Mouse (Mus musculus): ENCODE data around the gene 4930469K13Rik. TPM values are rescaled to one million over a fixed set of nuclear protein-coding genes. Genes with fewer than 3 reads are reported as not detected.
A peak's percentile ranks its signal among the peaks of the same experiment; 100 is the strongest.

The 4930469K13Rik gene
- polyA plus RNA-seq, 1 experiment from 2014 or later, result not detected

- no peak for ATAC-seq (replicated peaks; ENCODE audit: low FRiP score)
- H3K4me1 ChIP-seq (replicated peaks; ENCODE audit: control insufficient read depth, insufficient read depth, low read length), result peaks cover 2% of the 10 kb centered on the region; the same call in 1 of the 2 replicates
Observed at GRCm38 (mm10) chr11:34118319-34118718, 20.0 kb upstream of the 4930469K13Rik start.

GRCm38 (mm10) chr11:34117581-34117980 lies 19.2 kb upstream of the 4930469K13Rik start:
- DNase-seq (ENCODE audit: low spot score) (no peak), ATAC-seq (replicated peaks; ENCODE audit: low FRiP score) (no peak)
- H3K27ac ChIP-seq (ENCODE audit: low read depth, low read length), result no peak overlapping the region
- WGBS, result 87% methylated on average over 3 of the region's 3 CpGs
- H3K36me3 ChIP-seq (ENCODE audit: control insufficient read depth, insufficient read depth, low read length), result no peaks in the 10 kb centered on the region
- peaks cover 2% of the 10 kb centered on the region; the same call in 1 of the 2 replicates for H3K4me1 ChIP-seq (replicated peaks; ENCODE audit: control insufficient read depth, insufficient read depth, low read length)
- H3K27me3 ChIP-seq (ENCODE audit: control insufficient read depth, insufficient read depth, low read length), result no peaks in the 10 kb centered on the region
- no peaks in the 10 kb centered on the region for H3K9me3 ChIP-seq (ENCODE audit: control insufficient read depth, low read length)
- no peak overlapping the region for H3K4me3 ChIP-seq (ENCODE audit: low read depth, low read length)
- H3K4me2 ChIP-seq (ENCODE audit: low read depth, low read length, severe bottlenecking), result no peak overlapping the region
- H3K9ac ChIP-seq (ENCODE audit: low read length), result no peak overlapping the region

More at GRCm38 (mm10) chr11:34118319-34118718, 20.0 kb upstream of the 4930469K13Rik start:
- Histone ChIP-seq H3K27ac (ENCODE audit: low read depth, low read length) (no peak overlapping the region), H3K27me3 (ENCODE audit: control insufficient read depth, insufficient read depth, low read length) (no peaks in the 10 kb centered on the region), H3K9ac (ENCODE audit: low read length) (no peak overlapping the region), H3K9me3 (ENCODE audit: control insufficient read depth, low read length) (no peaks in the 10 kb centered on the region), H3K4me2 (ENCODE audit: low read depth, low read length, severe bottlenecking) (no peak overlapping the region), H3K36me3 (ENCODE audit: control insufficient read depth, insufficient read depth, low read length) (no peaks in the 10 kb centered on the region), H3K4me3 (ENCODE audit: low read depth, low read length) (no peak overlapping the region)
- 83% methylated on average over 3 of the region's 3 CpGs for WGBS
- no peak for DNase-seq (ENCODE audit: low spot score)

- Histone ChIP-seq H3K36me3 (ENCODE audit: control insufficient read depth, insufficient read depth, low read length) (no peaks in the 10 kb centered on the region), H3K4me1 (replicated peaks; ENCODE audit: control insufficient read depth, insufficient read depth, low read length) (peaks cover 2% of the 10 kb centered on the region; the same call in 1 of the 2 replicates), H3K4me2 (ENCODE audit: low read depth, low read length, severe bottlenecking) (no peak overlapping the region), H3K9ac (ENCODE audit: low read length) (no peak overlapping the region), H3K4me3 (ENCODE audit: low read depth, low read length) (no peak overlapping the region), H3K27me3 (ENCODE audit: control insufficient read depth, insufficient read depth, low read length) (no peaks in the 10 kb centered on the region), H3K27ac (ENCODE audit: low read depth, low read length) (no peak overlapping the region), H3K9me3 (ENCODE audit: control insufficient read depth, low read length) (no peaks in the 10 kb centered on the region)
- ATAC-seq (replicated peaks; ENCODE audit: low FRiP score) (no peak), DNase-seq (ENCODE audit: low spot score) (no peak)
- WGBS, result 83% methylated on average over 2 of the region's 2 CpGs
Observed at GRCm38 (mm10) chr11:34116572-34117135, 18.3 kb upstream of the 4930469K13Rik start.

GRCm38 (mm10) chr11:34113760-34114159 lies 15.4 kb upstream of the 4930469K13Rik start:
- no peak overlapping the region for H3K27ac ChIP-seq (ENCODE audit: low read depth, low read length)

GRCm38 (mm10) chr11:34112781-34113380 lies 14.5 kb upstream of the 4930469K13Rik start:
- Histone ChIP-seq H3K4me2 (ENCODE audit: low read depth, low read length, severe bottlenecking) (no peak overlapping the region), H3K4me1 (replicated peaks; ENCODE audit: control insufficient read depth, insufficient read depth, low read length) (peaks cover 2% of the 10 kb centered on the region; the same call in 1 of the 2 replicates), H3K36me3 (ENCODE audit: control insufficient read depth, insufficient read depth, low read length) (no peaks in the 10 kb centered on the region), H3K27ac (ENCODE audit: low read depth, low read length) (no peak overlapping the region), H3K27me3 (ENCODE audit: control insufficient read depth, insufficient read depth, low read length) (no peaks in the 10 kb centered on the region), H3K9ac (ENCODE audit: low read length) (no peak overlapping the region), H3K4me3 (ENCODE audit: low read depth, low read length) (no peak overlapping the region), H3K9me3 (ENCODE audit: control insufficient read depth, low read length) (no peaks in the 10 kb centered on the region)
- DNase-seq (ENCODE audit: low spot score) (peak; percentile 62), ATAC-seq (replicated peaks; ENCODE audit: low FRiP score) (peak; percentile 94)
- 22% methylated on average over 4 of the region's 4 CpGs for WGBS

More at GRCm38 (mm10) chr11:34113760-34114159, 15.4 kb upstream of the 4930469K13Rik start:
- DNase-seq (ENCODE audit: low spot score), result no peak
- H3K4me2 ChIP-seq (ENCODE audit: low read depth, low read length, severe bottlenecking), result no peak overlapping the region
- peaks cover 2% of the 10 kb centered on the region; the same call in 1 of the 2 replicates for H3K4me1 ChIP-seq (replicated peaks; ENCODE audit: control insufficient read depth, insufficient read depth, low read length)
- no peak overlapping the region for H3K9ac ChIP-seq (ENCODE audit: low read length)
- H3K27me3 ChIP-seq (ENCODE audit: control insufficient read depth, insufficient read depth, low read length), result no peaks in the 10 kb centered on the region
- H3K36me3 ChIP-seq (ENCODE audit: control insufficient read depth, insufficient read depth, low read length), result no peaks in the 10 kb centered on the region
- H3K4me3 ChIP-seq (ENCODE audit: low read depth, low read length), result no peak overlapping the region
- WGBS, result 60% methylated on average over 2 of the region's 2 CpGs
- ATAC-seq (replicated peaks; ENCODE audit: low FRiP score), result 0 out of 2 replicates have a peak, but pooled peaks have one; percentile 16
- no peaks in the 10 kb centered on the region for H3K9me3 ChIP-seq (ENCODE audit: control insufficient read depth, low read length)

GRCm38 (mm10) chr11:34111940-34112339 lies 13.6 kb upstream of the 4930469K13Rik start:
- WGBS, result 66% methylated on average over 7 of the region's 7 CpGs
- Histone ChIP-seq H3K4me3 (ENCODE audit: low read depth, low read length) (no peak overlapping the region), H3K36me3 (ENCODE audit: control insufficient read depth, insufficient read depth, low read length) (no peaks in the 10 kb centered on the region), H3K4me1 (replicated peaks; ENCODE audit: control insufficient read depth, insufficient read depth, low read length) (peaks cover 2% of the 10 kb centered on the region; the same call in 1 of the 2 replicates), H3K4me2 (ENCODE audit: low read depth, low read length, severe bottlenecking) (no peak overlapping the region), H3K27me3 (ENCODE audit: control insufficient read depth, insufficient read depth, low read length) (no peaks in the 10 kb centered on the region), H3K9me3 (ENCODE audit: control insufficient read depth, low read length) (no peaks in the 10 kb centered on the region), H3K9ac (ENCODE audit: low read length) (no peak overlapping the region), H3K27ac (ENCODE audit: low read depth, low read length) (no peak overlapping the region)
- no peak for DNase-seq (ENCODE audit: low spot score)
- no peak for ATAC-seq (replicated peaks; ENCODE audit: low FRiP score)

DNA sequence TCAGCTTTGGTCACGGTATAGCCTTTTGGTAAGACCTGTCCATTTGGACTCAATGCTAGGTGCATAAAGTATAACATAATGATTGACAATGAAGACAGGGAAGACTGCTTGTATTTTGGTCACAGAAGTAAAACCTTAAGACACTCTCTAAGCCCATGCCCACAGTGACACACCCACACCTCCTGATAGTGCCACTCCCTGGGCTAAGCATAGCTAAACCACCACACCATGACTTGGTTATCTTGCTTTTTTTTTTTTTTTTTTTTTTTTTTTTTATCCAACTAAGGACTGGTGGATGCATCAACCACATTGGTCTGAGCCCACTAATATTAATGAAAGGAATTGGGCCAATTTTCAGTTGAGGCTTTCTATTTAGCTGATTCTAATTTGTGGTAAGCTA lies 10.9 kb upstream of the 4930469K13Rik start:
- Histone ChIP-seq H3K4me3 (ENCODE audit: low read depth, low read length) (no peak overlapping the region), H3K9ac (ENCODE audit: low read length) (no peak overlapping the region), H3K27ac (ENCODE audit: low read depth, low read length) (no peak overlapping the region), H3K27me3 (ENCODE audit: control insufficient read depth, insufficient read depth, low read length) (no peaks in the 10 kb centered on the region), H3K4me1 (replicated peaks; ENCODE audit: control insufficient read depth, insufficient read depth, low read length) (peaks cover 2% of the 10 kb centered on the region; the same call in 1 of the 2 replicates), H3K36me3 (ENCODE audit: control insufficient read depth, insufficient read depth, low read length) (no peaks in the 10 kb centered on the region), H3K4me2 (ENCODE audit: low read depth, low read length, severe bottlenecking) (no peak overlapping the region), H3K9me3 (ENCODE audit: control insufficient read depth, low read length) (no peaks in the 10 kb centered on the region)
- ATAC-seq (replicated peaks; ENCODE audit: low FRiP score), result no peak
- no peak for DNase-seq (ENCODE audit: low spot score)
- WGBS, result 100% methylated on average over 1 of the region's 1 CpGs

- no peak overlapping the region for H3K9ac ChIP-seq (ENCODE audit: low read length)
- no peaks in the 10 kb centered on the region for H3K27me3 ChIP-seq (ENCODE audit: control insufficient read depth, insufficient read depth, low read length)
- no peak overlapping the region for H3K4me3 ChIP-seq (ENCODE audit: low read depth, low read length)
- no peak overlapping the region for H3K4me2 ChIP-seq (ENCODE audit: low read depth, low read length, severe bottlenecking)
- no peaks in the 10 kb centered on the region for H3K4me1 ChIP-seq (replicated peaks; ENCODE audit: control insufficient read depth, insufficient read depth, low read length)
- ATAC-seq (replicated peaks; ENCODE audit: low FRiP score) (no peak), DNase-seq (ENCODE audit: low spot score) (no peak)
- H3K36me3 ChIP-seq (ENCODE audit: control insufficient read depth, insufficient read depth, low read length), result no peaks in the 10 kb centered on the region
- whole genome bisulfite sequencing, result 58% methylated on average over 1 of the region's 1 CpGs
- no peak overlapping the region for H3K27ac ChIP-seq (ENCODE audit: low read depth, low read length)
- no peaks in the 10 kb centered on the region for H3K9me3 ChIP-seq (ENCODE audit: control insufficient read depth, low read length)
Observed at GRCm38 (mm10) chr11:34104919-34105318, 6.6 kb upstream of the 4930469K13Rik start.

DNA sequence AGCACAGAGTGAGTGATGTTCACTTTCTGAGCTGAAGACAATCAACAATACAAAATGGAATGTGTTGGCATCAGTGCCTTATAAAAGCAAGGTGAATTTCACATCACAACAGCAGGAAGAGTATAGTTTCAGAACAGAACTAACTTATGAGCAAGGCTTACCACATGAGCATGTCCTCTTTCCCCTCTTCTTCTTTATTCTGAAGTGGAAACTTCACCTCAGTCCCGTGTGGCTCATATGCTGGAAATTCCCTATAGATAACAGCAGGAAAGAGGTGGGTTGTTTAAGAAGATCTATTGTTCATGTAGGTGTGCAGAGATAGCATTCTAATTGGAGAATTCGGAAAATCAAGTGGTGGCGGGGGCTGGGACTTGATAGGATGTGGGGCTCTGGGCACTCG lies 3.5 kb upstream of the 4930469K13Rik start:
- Histone ChIP-seq H3K4me2 (ENCODE audit: low read depth, low read length, severe bottlenecking) (no peak overlapping the region), H3K4me3 (ENCODE audit: low read depth, low read length) (no peak overlapping the region), H3K27me3 (ENCODE audit: control insufficient read depth, insufficient read depth, low read length) (no peaks in the 10 kb centered on the region), H3K36me3 (ENCODE audit: control insufficient read depth, insufficient read depth, low read length) (no peaks in the 10 kb centered on the region), H3K9ac (ENCODE audit: low read length) (no peak overlapping the region), H3K4me1 (replicated peaks; ENCODE audit: control insufficient read depth, insufficient read depth, low read length) (no peaks in the 10 kb centered on the region), H3K27ac (ENCODE audit: low read depth, low read length) (no peak overlapping the region), H3K9me3 (ENCODE audit: control insufficient read depth, low read length) (no peaks in the 10 kb centered on the region)
- ATAC-seq (replicated peaks; ENCODE audit: low FRiP score), result no peak
- WGBS, result 86% methylated on average over 4 of the region's 4 CpGs
- DNase-seq (ENCODE audit: low spot score), result no peak
